Mouse (Mus musculus): ENCODE measurements at regions not wholly inside any gene's neighbourhood (a gene's known extent, or its start where the extent isn't known, plus 50 kb on each side); places are given as distances from the start of the nearest gene placed in this dataset.

GRCm38 (mm10) chr17:84083307-84084263, 104.2 kb downstream of the Zfp36l2 start:
- ATAC-seq (ENCODE audit: insufficient read depth) (no peak), DNase-seq (ENCODE audit: low read depth in 3 of 3, low spot score in 3 of 3) (no peak)
- H3K4me3 ChIP-seq (ENCODE audit: insufficient read depth in 1 of 2, low read depth in 2 of 2, low read length in 2 of 2), result no peak overlapping the region
- TF ChIP-seq EP300 (IDR thresholded peaks at IDR 0.05; ENCODE audit: low read depth) (no peak), CTCF (IDR thresholded peaks at IDR 0.05; ENCODE audit: low read depth) (no peak)
- peaks cover 0 to 9% of the 10 kb centered on the region in 2 experiments; a peak in 1 of 4 replicates for H3K4me1 ChIP-seq (replicated peaks; ENCODE audit: control insufficient read depth in 2 of 2, insufficient read depth in 2 of 2, low read length in 1 of 2)
- no peak overlapping the region for H3K27ac ChIP-seq
- H3K9ac ChIP-seq (replicated peaks), result no peak overlapping the region
- H3K27me3 ChIP-seq (ENCODE audit: control insufficient read depth, insufficient read depth, low read length), result no peaks in the 10 kb centered on the region
- H3K9me3 ChIP-seq (ENCODE audit: control insufficient read depth, low read length), result no peaks in the 10 kb centered on the region
- H3K4me2 ChIP-seq (ENCODE audit: low read depth), result no peak overlapping the region
- no peaks in the 10 kb centered on the region for H3K36me3 ChIP-seq (replicated peaks; ENCODE audit: control insufficient read depth, insufficient read depth, low read depth)
- WGBS (ENCODE audit: insufficient replicate concordance), result 56% methylated on average over 16 of the region's 16 CpGs

DNA sequence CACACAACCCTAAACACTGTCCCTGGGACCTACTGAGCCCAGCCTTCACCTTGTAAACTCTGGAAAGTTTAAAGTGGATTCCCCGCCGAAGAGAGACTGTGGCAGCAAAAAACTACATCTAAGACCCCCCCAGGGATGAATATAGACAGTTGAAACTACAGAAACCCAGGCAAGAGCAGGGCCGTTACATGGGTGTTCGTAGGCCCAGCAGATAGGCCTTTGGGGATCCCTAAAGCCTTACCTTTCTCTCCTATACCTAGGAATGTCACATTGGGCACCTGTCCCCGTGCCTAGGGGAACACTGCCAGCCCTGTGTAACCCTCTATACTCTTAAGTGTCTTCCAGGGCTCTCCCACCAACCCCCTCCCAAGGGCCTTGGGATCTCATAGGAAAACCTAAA, 105.2 kb downstream of the Zfp36l2 start:
- Histone ChIP-seq H3K27me3 (ENCODE audit: control insufficient read depth, insufficient read depth, low read length) (no peaks in the 10 kb centered on the region), H3K27ac (no peak overlapping the region), H3K9ac (replicated peaks) (no peak overlapping the region), H3K4me2 (ENCODE audit: low read depth) (no peak overlapping the region), H3K36me3 (replicated peaks; ENCODE audit: control insufficient read depth, insufficient read depth, low read depth) (no peaks in the 10 kb centered on the region), H3K4me3 (ENCODE audit: insufficient read depth in 1 of 2, low read depth in 2 of 2, low read length in 2 of 2) (no peak overlapping the region), H3K4me1 (replicated peaks; ENCODE audit: control insufficient read depth in 2 of 2, insufficient read depth in 2 of 2, low read length in 1 of 2) (peaks cover 0 to 9% of the 10 kb centered on the region in 2 experiments; a peak in 1 of 4 replicates), H3K9me3 (ENCODE audit: control insufficient read depth, low read length) (no peaks in the 10 kb centered on the region)
- WGBS (ENCODE audit: insufficient replicate concordance), result 65% methylated on average over 5 of the region's 5 CpGs
- no peak for DNase-seq (ENCODE audit: low read depth in 3 of 3, low spot score in 3 of 3)
- no peak for ATAC-seq (ENCODE audit: insufficient read depth)
- TF ChIP-seq EP300 (IDR thresholded peaks at IDR 0.05; ENCODE audit: low read depth) (no peak), CTCF (IDR thresholded peaks at IDR 0.05; ENCODE audit: low read depth) (no peak)

GRCm38 (mm10) chr17:84081751-84082352, 105.9 kb downstream of the Zfp36l2 start:
- WGBS (ENCODE audit: insufficient replicate concordance), result 70% methylated on average over 8 of the region's 8 CpGs
- H3K27ac ChIP-seq, result no peak overlapping the region
- no peak overlapping the region for H3K4me2 ChIP-seq (ENCODE audit: low read depth)
- peaks cover 0 to 9% of the 10 kb centered on the region in 2 experiments; a peak in 1 of 4 replicates for H3K4me1 ChIP-seq (replicated peaks; ENCODE audit: control insufficient read depth in 2 of 2, insufficient read depth in 2 of 2, low read length in 1 of 2)
- no peaks in the 10 kb centered on the region for H3K9me3 ChIP-seq (ENCODE audit: control insufficient read depth, low read length)
- no peaks in the 10 kb centered on the region for H3K27me3 ChIP-seq (ENCODE audit: control insufficient read depth, insufficient read depth, low read length)
- TF ChIP-seq CTCF (IDR thresholded peaks at IDR 0.05; ENCODE audit: low read depth) (no peak), EP300 (IDR thresholded peaks at IDR 0.05; ENCODE audit: low read depth) (no peak)
- no peak overlapping the region for H3K4me3 ChIP-seq (ENCODE audit: insufficient read depth in 1 of 2, low read depth in 2 of 2, low read length in 2 of 2)
- ATAC-seq (ENCODE audit: insufficient read depth), result no peak
- H3K36me3 ChIP-seq (replicated peaks; ENCODE audit: control insufficient read depth, insufficient read depth, low read depth), result no peaks in the 10 kb centered on the region
- DNase-seq (ENCODE audit: low read depth in 3 of 3, low spot score in 3 of 3), result no peak
- H3K9ac ChIP-seq (replicated peaks), result no peak overlapping the region

DNA sequence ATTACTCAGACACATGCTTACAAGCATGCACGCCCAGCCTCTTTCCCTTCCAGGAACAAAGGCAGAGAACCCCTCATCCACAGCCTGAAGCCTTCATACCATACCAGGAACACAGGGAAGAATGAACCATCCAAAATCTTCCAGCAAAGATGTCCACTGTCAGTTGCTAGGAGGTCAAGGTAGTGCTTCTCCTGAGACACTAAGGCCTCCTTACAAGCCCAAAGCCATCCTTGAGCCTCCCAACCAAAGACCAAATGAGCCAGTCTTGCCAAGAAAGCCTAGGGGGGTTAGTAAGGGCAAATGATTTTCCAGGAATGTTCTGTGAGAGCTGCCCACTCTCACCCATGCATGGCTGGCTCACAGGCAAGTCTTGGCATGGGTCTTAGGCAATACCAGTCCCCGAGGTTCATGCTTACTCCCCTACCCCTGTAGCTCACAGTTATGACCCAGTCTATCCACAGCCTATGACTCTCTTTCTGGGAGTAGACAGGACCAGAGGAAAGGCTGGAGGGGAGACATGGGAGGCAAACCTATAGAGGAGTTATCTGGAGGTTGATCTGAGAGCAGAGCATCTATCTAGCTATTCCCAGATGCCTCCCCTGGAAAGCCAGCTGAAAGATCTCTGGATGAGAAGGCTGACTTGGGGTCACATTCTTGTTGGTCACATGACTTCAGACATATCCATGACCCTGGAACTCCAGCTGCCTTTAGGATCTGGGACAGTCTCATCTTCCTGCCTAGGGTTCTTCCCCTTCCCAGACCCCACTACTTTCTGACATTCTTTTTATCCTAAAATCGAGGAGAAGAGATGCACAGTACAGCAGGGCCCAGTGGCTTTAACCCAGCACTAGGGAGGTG, 112.4 kb downstream of the Zfp36l2 start:
- Histone ChIP-seq H3K36me3 (replicated peaks; ENCODE audit: control insufficient read depth, insufficient read depth, low read depth) (no peaks in the 10 kb centered on the region), H3K27ac (no peak overlapping the region), H3K27me3 (ENCODE audit: control insufficient read depth, insufficient read depth, low read length) (no peaks in the 10 kb centered on the region), H3K9me3 (ENCODE audit: control insufficient read depth, low read length) (no peaks in the 10 kb centered on the region), H3K4me3 (ENCODE audit: insufficient read depth in 1 of 2, low read depth in 2 of 2, low read length in 2 of 2) (no peak overlapping the region), H3K4me2 (ENCODE audit: low read depth) (no peak overlapping the region), H3K9ac (replicated peaks) (no peak overlapping the region), H3K4me1 (replicated peaks; ENCODE audit: control insufficient read depth in 2 of 2, insufficient read depth in 2 of 2, low read length in 1 of 2) (no peaks in the 10 kb centered on the region; a peak in 1 of 4 replicates)
- TF ChIP-seq EP300 (IDR thresholded peaks at IDR 0.05; ENCODE audit: low read depth), result no peak
- TF ChIP-seq CTCF (IDR thresholded peaks at IDR 0.05; ENCODE audit: low read depth), result no peak
- 43% methylated on average over 3 of the region's 3 CpGs for WGBS (ENCODE audit: insufficient replicate concordance)
- no peak for ATAC-seq (ENCODE audit: insufficient read depth)
- no peak for DNase-seq (ENCODE audit: low read depth in 3 of 3, low spot score in 3 of 3)

Data from liver, embryonic 14.5 days (tissue).